Mouse (Mus musculus) urinary bladder, adult 2 months (tissue): ENCODE measurements around the gene Cabcoco1. TPM values are rescaled to one million over a fixed set of nuclear protein-coding genes. Genes with fewer than 3 reads are reported as not detected.

Source experiments
- DNase-seq: peaks from one replicate; pipeline ENCODE4 v3.0.0; 2022; ENCODE audit warnings: low spot score
- polyA plus RNA-seq: library from polyadenylated mRNA; depleted of rRNA; stranded (reverse); fragments of >200 nt; gene quantifications from 2 replicates; pipeline ENCODE4 v1.2.3, GENCODE M21; 2012; rRNA removed

Cabcoco1 gene
- polyA plus RNA-seq, 1 experiment, result 2.6 TPM

DNA sequence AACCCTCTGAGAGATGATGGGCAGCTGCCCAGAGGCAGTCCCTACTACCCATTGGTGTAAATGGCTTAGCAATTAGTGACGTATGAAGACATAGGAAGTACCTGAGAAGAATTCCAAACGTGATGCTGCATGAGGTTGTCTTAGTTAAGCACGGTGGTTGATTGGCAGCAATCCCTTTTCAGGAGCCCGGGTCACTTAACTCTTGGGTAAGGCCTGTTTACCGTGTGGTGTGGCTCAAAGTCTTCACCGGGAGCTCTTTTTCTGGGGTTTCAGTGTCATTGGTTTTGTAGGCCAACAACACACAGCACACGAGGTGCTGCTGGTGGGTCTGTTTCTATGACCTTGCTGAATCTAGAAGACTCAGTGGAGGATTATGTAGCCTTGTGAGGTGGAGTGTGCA lies 105.9 kb downstream of the Cabcoco1 start:
- DNase-seq, result no peak

DNA sequence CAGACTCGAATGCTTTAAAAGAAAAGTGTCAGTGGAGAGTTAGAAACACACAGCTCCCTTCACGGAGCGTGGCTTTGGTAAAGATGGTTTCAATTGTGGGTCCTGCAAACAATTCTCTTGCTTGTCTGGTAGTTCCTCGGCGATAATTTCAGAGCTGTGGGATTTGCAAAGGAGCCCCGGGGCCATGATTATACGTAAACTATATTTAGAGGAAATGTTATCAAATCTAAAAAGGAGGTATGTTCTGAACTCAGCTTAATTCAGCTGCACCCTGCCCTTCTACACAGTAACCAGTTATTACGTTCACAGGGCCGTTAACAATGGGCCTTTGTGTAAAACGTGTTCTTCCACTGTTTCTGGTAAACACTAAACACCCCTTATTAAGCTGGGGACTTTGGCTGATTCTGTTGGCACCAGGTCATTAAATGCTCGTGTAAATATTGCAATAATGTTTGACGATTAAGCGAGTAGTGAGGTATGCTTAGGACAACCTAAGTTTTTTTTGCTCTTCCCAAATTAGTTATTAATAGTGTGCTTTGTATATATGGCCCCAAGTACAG lies 106.6 kb downstream of the Cabcoco1 start:
- DNase-seq, result no peak

DNA sequence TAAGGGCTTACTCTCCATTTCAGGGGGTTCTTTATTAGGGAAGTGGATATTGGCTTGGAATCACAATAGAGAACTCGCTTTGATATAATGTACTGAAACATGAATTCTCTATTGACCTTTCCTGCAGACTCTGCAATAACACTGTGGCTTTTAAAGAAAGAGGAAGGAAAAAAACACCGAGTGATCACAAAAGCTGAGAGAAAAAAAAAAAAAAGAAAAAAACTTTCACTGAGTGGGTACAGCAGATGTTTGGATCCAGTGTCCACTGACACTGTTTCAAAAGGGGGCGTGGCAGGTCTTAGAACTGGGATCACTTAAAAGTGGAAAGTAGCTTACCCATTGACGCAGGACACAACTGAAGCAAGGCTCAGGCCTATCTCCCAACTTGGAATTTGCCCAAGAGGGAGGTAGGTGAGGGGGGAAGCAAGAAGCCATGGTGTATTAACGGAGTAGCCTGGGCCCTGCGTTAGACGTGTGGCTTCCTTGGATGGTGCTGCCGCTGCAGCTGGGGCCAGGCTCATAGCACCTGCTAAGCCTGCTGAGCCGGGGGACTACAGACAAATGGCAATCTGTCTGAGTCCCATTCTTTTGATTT lies 107.6 kb downstream of the Cabcoco1 start:
- DNase-seq, result no peak

DNA sequence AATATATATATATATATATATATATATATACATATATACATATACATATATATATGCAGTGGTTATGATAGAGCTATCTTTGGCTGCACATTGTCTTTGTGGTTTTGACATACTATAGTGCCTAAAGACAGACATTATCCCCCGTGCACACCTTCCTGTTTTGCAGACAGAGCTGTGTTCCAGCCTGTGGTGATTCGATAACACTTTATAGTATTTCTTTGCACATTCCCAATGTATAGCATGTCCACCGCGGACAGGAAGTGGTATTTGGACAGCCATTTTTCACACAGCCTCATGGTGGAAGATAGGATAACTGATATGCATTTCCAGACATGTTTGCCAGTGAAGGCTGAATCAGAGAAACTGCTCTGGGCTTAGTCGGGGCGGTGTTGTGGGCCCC lies 110.3 kb downstream of the Cabcoco1 start:
- DNase-seq, result no peak

DNA sequence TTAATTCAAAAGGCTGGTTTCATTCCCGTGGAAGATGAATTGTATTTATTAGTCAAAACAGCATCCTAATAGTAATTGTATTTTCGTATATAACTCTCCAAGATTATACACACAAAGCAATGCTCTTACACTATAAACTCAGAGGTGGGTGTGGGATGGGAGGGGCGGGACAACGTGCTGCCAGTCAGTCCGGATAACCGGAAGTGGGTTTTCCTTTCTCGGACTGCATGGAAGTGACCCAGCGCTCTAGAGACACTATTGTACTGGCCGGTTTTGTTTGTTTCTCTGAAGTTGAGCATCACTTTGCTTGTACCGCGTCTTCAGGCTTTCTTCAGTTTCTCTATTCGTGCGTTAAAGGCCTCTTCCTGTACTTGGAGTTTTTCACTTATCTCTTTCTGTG lies 110.8 kb downstream of the Cabcoco1 start:
- DNase-seq, result no peak

DNA sequence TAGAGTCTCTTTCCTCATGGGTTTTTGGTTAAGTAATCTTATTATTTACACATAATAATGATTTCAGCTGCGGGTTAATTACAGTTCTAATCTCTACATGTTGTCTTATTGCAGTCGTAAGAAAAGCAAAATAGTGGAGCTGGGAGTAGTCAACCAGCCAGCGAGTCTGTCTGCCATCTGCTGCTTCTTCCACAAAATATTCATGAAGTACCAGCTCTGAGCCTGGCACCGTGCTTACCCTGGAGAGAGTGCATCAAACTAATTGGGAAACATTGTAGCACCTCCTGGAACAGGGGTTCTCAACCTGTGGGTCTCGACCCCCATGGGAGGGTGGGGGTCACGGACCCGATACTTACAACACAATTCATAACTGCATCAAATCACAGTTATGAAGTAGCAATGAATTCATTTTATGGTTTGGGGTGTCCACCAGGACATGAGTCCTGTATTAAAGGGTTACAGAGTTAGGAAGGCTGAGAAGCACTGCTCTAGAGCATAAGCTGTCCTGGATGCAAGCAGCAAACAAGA lies 121.2 kb downstream of the Cabcoco1 start:
- no peak for DNase-seq

DNA sequence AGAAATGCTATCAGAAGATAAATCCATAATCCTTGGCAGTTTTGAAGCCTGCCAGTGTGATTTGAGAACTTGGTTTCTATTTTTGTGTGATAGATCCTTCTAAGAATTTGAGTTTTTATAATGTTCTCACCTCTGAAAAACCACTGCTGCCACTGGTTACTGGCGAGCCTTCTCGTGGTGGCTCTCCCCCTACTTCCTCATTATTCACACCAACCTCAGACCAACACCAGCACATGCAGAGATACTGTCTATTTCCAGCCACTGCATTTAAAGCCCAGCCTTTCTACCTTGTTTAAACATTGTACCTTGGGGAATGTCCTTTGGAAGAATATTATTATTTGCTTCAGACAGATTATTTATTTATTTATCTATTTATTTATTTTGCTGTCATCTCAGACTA lies 121.8 kb downstream of the Cabcoco1 start:
- no peak for DNase-seq

DNA sequence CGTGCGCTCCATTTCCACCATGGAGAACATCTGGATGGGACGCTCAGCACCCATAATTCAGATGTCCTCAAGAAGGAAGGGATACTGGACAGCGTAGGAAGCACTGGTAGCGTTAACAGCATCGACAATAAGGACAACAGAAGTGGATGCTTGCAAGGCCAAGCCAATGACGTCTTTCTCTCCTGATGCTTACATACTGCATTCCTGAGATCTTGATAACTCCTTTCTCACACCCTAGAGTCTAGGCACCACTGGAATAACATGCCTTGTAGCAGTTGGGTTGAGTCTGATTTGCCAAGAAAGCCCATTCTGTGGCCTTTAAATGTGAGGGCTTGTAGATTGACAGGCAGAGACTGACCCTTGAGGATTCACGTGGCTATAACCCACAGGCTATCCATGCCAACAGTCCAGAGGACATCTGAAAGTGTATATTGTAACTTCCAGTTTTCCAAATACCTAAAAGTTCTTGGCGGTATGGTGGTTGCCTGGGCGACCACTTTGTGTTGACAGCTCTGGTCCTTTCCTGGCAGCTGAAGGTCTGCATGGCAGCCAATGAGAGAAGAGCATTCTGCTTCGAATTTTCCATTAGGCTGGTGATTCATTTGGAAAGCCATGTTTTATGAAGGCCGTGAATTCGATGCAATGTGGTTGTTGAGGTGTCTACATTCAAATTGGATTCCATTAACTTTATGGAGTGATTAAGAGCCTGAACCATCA lies 124.5 kb downstream of the Cabcoco1 start:
- DNase-seq, result no peak

DNA sequence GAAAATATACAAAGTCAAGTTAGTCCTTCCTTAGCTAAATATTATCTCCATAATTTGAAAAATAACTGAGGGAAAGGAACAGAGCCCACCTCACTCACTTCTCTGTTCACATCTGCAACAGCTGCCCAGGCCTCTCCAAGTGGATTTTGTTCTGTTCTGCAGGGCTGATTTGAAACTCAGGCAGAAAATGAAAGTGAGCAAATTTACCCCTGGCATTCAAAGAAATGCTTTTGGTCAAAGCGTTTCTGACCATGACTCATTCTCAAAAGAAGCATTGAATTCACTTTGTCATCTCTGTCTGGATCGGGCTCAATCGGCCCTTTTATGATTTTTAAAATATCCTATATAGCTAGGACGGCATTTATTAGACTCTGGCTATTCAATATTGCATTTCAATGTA lies 135.8 kb downstream of the Cabcoco1 start:
- DNase-seq, result no peak

DNA sequence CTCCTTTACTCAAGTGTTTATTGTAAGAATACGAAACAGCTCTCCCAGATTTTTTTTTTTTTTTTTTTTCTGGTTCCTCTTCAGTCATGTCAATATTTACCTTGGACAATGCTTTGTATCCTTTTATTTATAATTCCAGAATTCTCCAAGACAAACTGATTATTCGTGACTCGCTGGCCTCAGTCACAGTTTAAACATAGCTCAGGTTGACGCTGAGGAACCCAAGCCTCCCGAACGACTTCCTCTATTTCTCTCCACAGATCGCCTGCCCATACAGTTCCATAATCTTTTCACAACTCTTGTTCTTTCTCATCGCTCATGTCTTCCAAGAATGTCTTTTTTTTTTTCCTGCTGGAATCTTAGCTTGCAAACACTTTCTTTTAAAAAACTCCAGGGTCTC lies 144.9 kb downstream of the Cabcoco1 start:
- DNase-seq, result no peak

DNA sequence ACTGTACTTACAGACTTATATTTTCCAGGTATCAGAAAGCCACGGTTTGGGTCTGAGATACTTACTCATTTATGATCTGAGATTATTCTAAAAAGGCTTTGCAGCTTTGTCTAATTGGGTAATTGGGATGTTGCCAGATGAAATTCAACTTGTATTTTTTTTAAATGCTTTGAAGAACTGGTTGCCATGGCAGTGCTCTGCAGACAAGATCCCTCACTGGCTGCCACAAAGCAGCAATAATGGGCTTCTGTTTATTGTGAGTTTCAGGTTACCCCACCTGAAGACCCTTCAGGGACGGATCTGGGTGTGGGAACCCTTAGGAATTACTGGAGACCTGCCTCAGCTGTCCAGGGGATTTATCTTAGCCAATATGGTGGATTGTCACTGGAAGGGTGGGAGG lies 145.6 kb downstream of the Cabcoco1 start:
- DNase-seq, result no peak

DNA sequence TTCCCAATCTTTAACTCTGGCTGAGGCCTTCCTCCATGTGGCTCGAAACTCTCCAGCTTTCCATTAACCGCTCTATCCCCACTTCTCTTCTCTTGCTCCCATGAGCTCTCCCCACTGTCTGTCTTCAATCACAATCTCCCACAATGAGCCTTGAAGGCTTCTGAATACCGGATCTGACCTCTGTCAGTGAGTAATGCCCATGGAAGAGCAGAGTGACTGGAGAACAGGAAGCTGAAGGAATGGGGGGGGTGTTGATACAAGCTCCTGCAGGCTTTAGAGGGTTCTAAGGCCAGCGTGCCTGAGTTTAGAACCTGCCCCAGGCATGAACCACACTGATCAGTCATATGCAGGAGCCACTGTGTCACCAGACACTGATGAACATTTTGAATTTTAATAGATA lies 150.1 kb downstream of the Cabcoco1 start:
- DNase-seq, result no peak

DNA sequence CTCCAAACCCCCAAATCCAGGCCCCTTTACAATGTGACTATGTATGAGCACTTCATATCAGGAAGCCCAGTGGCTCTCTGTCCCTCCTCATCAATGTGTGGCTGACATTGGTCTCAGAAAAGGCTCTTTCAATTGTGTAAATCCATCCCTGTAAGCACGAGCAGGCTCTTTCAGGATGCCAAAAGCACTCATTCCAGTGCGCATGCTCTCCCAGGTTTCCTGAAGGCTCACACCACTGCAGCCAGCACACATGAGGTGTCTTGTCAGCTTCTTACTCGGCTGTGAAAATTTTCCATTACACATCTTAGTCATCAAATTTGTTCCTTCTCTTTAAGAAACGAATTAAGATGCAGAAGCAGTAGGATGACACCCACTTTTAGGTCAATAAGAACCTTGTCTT lies 152.9 kb downstream of the Cabcoco1 start:
- no peak for DNase-seq

DNA sequence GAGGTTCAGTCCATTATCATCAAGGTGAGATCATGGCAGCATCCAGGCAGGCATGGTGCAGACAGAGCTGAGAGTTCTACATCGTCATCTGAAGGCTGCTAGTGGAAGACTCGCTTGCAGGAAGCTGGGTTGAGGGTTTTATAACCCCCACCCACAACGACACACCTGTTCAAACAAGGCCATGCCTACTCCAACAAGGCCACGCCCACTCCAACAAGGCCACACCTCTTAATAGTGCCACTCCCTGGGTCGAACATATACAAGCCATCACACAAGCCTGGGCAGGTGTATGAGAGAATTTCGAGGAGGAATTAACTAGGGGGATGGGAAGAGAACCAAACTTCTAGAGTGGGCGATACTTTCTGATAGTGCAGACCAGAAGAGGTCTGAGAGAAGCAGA lies 153.6 kb downstream of the Cabcoco1 start:
- DNase-seq, result no peak

Other genes with a start within 250 kb of the Cabcoco1 start
- gene Tmem26, start 181.8 kb upstream of the Cabcoco1 start, polyA plus RNA-seq, result 1.4 and 1.7 TPM in 2 replicates